Mouse (Mus musculus): ENCODE measurements around the gene Rgs7. TPM values are rescaled to one million over a fixed set of nuclear protein-coding genes. Genes with fewer than 3 reads are reported as not detected.

The Rgs7 gene
- polyA plus RNA-seq, 1 experiment from 2014 or later, result 0.59 TPM

- H3K27ac ChIP-seq (ENCODE audit: low read length), result no peak overlapping the region
- no peak overlapping the region for H3K4me3 ChIP-seq (ENCODE audit: low read length)
- no peak for ATAC-seq (ENCODE audit: low FRiP score, low TSS enrichment)
- no peaks in the 10 kb centered on the region for H3K4me1 ChIP-seq (ENCODE audit: insufficient read depth, low read length)
- no peak overlapping the region for H3K4me2 ChIP-seq (replicated peaks; ENCODE audit: low read depth, low read length)
- no peaks in the 10 kb centered on the region for H3K9me3 ChIP-seq (ENCODE audit: low read length)
- H3K27me3 ChIP-seq (ENCODE audit: insufficient read depth, low read length), result no peaks in the 10 kb centered on the region
- 81% methylated on average over 14 of the region's 14 CpGs for WGBS
- H3K9ac ChIP-seq (replicated peaks; ENCODE audit: low read length), result no peak overlapping the region
- H3K36me3 ChIP-seq (ENCODE audit: insufficient read depth, low read length), result no peaks in the 10 kb centered on the region
These were observed 58.6 kb downstream of the Rgs7 start for GRCm38 (mm10) chr1:175433622-175434204.

GRCm38 (mm10) chr1:175433128-175433527, 59.2 kb downstream of the Rgs7 start:
- no peak overlapping the region for H3K27ac ChIP-seq (ENCODE audit: low read length)
- no peaks in the 10 kb centered on the region for H3K36me3 ChIP-seq (ENCODE audit: insufficient read depth, low read length)
- no peak overlapping the region for H3K4me2 ChIP-seq (replicated peaks; ENCODE audit: low read depth, low read length)
- no peaks in the 10 kb centered on the region for H3K27me3 ChIP-seq (ENCODE audit: insufficient read depth, low read length)
- WGBS, result 77% methylated on average over 6 of the region's 6 CpGs
- H3K9me3 ChIP-seq (ENCODE audit: low read length), result no peaks in the 10 kb centered on the region
- H3K4me1 ChIP-seq (ENCODE audit: insufficient read depth, low read length), result no peaks in the 10 kb centered on the region
- H3K9ac ChIP-seq (replicated peaks; ENCODE audit: low read length), result no peak overlapping the region
- no peak overlapping the region for H3K4me3 ChIP-seq (ENCODE audit: low read length)
- ATAC-seq (ENCODE audit: low FRiP score, low TSS enrichment), result no peak

GRCm38 (mm10) chr1:175431356-175432053, 60.8 kb downstream of the Rgs7 start:
- H3K27ac ChIP-seq (ENCODE audit: low read length), result no peak overlapping the region
- no peak for ATAC-seq (ENCODE audit: low FRiP score, low TSS enrichment)

GRCm38 (mm10) chr1:175427112-175427511, 65.2 kb downstream of the Rgs7 start:
- no peaks in the 10 kb centered on the region for H3K4me1 ChIP-seq (ENCODE audit: insufficient read depth, low read length)
- no peaks in the 10 kb centered on the region for H3K36me3 ChIP-seq (ENCODE audit: insufficient read depth, low read length)
- no peak overlapping the region for H3K9ac ChIP-seq (replicated peaks; ENCODE audit: low read length)

More at GRCm38 (mm10) chr1:175431356-175432053, 60.8 kb downstream of the Rgs7 start:
- Histone ChIP-seq H3K4me3 (ENCODE audit: low read length) (no peak overlapping the region), H3K9ac (replicated peaks; ENCODE audit: low read length) (no peak overlapping the region), H3K36me3 (ENCODE audit: insufficient read depth, low read length) (no peaks in the 10 kb centered on the region), H3K27me3 (ENCODE audit: insufficient read depth, low read length) (no peaks in the 10 kb centered on the region), H3K9me3 (ENCODE audit: low read length) (no peaks in the 10 kb centered on the region), H3K4me2 (replicated peaks; ENCODE audit: low read depth, low read length) (no peak overlapping the region), H3K4me1 (ENCODE audit: insufficient read depth, low read length) (no peaks in the 10 kb centered on the region)
- 57% methylated on average over 4 of the region's 4 CpGs for WGBS

GRCm38 (mm10) chr1:175426393-175426792, 65.9 kb downstream of the Rgs7 start:
- no peak overlapping the region for H3K4me3 ChIP-seq (ENCODE audit: low read length)
- no peak overlapping the region for H3K4me2 ChIP-seq (replicated peaks; ENCODE audit: low read depth, low read length)
- H3K9me3 ChIP-seq (ENCODE audit: low read length), result no peaks in the 10 kb centered on the region
- no peak for ATAC-seq (ENCODE audit: low FRiP score, low TSS enrichment)
- H3K4me1 ChIP-seq (ENCODE audit: insufficient read depth, low read length), result no peaks in the 10 kb centered on the region
- no peaks in the 10 kb centered on the region for H3K36me3 ChIP-seq (ENCODE audit: insufficient read depth, low read length)
- no peak overlapping the region for H3K9ac ChIP-seq (replicated peaks; ENCODE audit: low read length)
- H3K27ac ChIP-seq (ENCODE audit: low read length), result no peak overlapping the region
- H3K27me3 ChIP-seq (ENCODE audit: insufficient read depth, low read length), result no peaks in the 10 kb centered on the region
- 87% methylated on average over 4 of the region's 4 CpGs for WGBS

More at GRCm38 (mm10) chr1:175427112-175427511, 65.2 kb downstream of the Rgs7 start:
- H3K4me3 ChIP-seq (ENCODE audit: low read length), result no peak overlapping the region
- H3K4me2 ChIP-seq (replicated peaks; ENCODE audit: low read depth, low read length), result no peak overlapping the region
- H3K9me3 ChIP-seq (ENCODE audit: low read length), result no peaks in the 10 kb centered on the region
- no peak overlapping the region for H3K27ac ChIP-seq (ENCODE audit: low read length)
- H3K27me3 ChIP-seq (ENCODE audit: insufficient read depth, low read length), result no peaks in the 10 kb centered on the region
- ATAC-seq (ENCODE audit: low FRiP score, low TSS enrichment), result no peak
- WGBS, result 74% methylated on average over 2 of the region's 2 CpGs

GRCm38 (mm10) chr1:175420883-175421282, 71.4 kb downstream of the Rgs7 start:
- WGBS, result 89% methylated on average over 4 of the region's 4 CpGs

GRCm38 (mm10) chr1:175415728-175416127, 76.6 kb downstream of the Rgs7 start:
- Histone ChIP-seq H3K9me3 (ENCODE audit: low read length) (no peaks in the 10 kb centered on the region), H3K27ac (ENCODE audit: low read length) (no peak overlapping the region), H3K4me1 (ENCODE audit: insufficient read depth, low read length) (no peaks in the 10 kb centered on the region), H3K27me3 (ENCODE audit: insufficient read depth, low read length) (no peaks in the 10 kb centered on the region), H3K9ac (replicated peaks; ENCODE audit: low read length) (no peak overlapping the region), H3K4me2 (replicated peaks; ENCODE audit: low read depth, low read length) (no peak overlapping the region), H3K36me3 (ENCODE audit: insufficient read depth, low read length) (no peaks in the 10 kb centered on the region), H3K4me3 (ENCODE audit: low read length) (no peak overlapping the region)
- WGBS, result 67% methylated on average over 9 of the region's 9 CpGs
- ATAC-seq (ENCODE audit: low FRiP score, low TSS enrichment), result no peak

More at GRCm38 (mm10) chr1:175420883-175421282, 71.4 kb downstream of the Rgs7 start:
- Histone ChIP-seq H3K9me3 (ENCODE audit: low read length) (no peaks in the 10 kb centered on the region), H3K4me1 (ENCODE audit: insufficient read depth, low read length) (no peaks in the 10 kb centered on the region), H3K27ac (ENCODE audit: low read length) (no peak overlapping the region), H3K4me3 (ENCODE audit: low read length) (no peak overlapping the region), H3K27me3 (ENCODE audit: insufficient read depth, low read length) (no peaks in the 10 kb centered on the region), H3K36me3 (ENCODE audit: insufficient read depth, low read length) (no peaks in the 10 kb centered on the region), H3K4me2 (replicated peaks; ENCODE audit: low read depth, low read length) (no peak overlapping the region), H3K9ac (replicated peaks; ENCODE audit: low read length) (no peak overlapping the region)
- ATAC-seq (ENCODE audit: low FRiP score, low TSS enrichment), result no peak

GRCm38 (mm10) chr1:175410399-175410798, 81.9 kb downstream of the Rgs7 start:
- Histone ChIP-seq H3K4me1 (ENCODE audit: insufficient read depth, low read length) (no peaks in the 10 kb centered on the region), H3K4me2 (replicated peaks; ENCODE audit: low read depth, low read length) (no peak overlapping the region), H3K27ac (ENCODE audit: low read length) (no peak overlapping the region), H3K36me3 (ENCODE audit: insufficient read depth, low read length) (no peaks in the 10 kb centered on the region), H3K9me3 (ENCODE audit: low read length) (no peaks in the 10 kb centered on the region), H3K4me3 (ENCODE audit: low read length) (no peak overlapping the region), H3K27me3 (ENCODE audit: insufficient read depth, low read length) (no peaks in the 10 kb centered on the region), H3K9ac (replicated peaks; ENCODE audit: low read length) (no peak overlapping the region)
- WGBS, result 30% methylated on average over 3 of the region's 3 CpGs
- ATAC-seq (ENCODE audit: low FRiP score, low TSS enrichment), result no peak

GRCm38 (mm10) chr1:175391894-175392293, 100.4 kb downstream of the Rgs7 start:
- Histone ChIP-seq H3K4me1 (ENCODE audit: insufficient read depth, low read length) (no peaks in the 10 kb centered on the region), H3K27me3 (ENCODE audit: insufficient read depth, low read length) (no peaks in the 10 kb centered on the region), H3K9ac (replicated peaks; ENCODE audit: low read length) (no peak overlapping the region), H3K4me2 (replicated peaks; ENCODE audit: low read depth, low read length) (no peak overlapping the region), H3K4me3 (ENCODE audit: low read length) (no peak overlapping the region), H3K27ac (ENCODE audit: low read length) (no peak overlapping the region), H3K36me3 (ENCODE audit: insufficient read depth, low read length) (no peaks in the 10 kb centered on the region), H3K9me3 (ENCODE audit: low read length) (no peaks in the 10 kb centered on the region)
- WGBS, result 82% methylated on average over 4 of the region's 4 CpGs
- no peak for ATAC-seq (ENCODE audit: low FRiP score, low TSS enrichment)

GRCm38 (mm10) chr1:175389250-175389649, 103.0 kb downstream of the Rgs7 start:
- no peak for ATAC-seq (ENCODE audit: low FRiP score, low TSS enrichment)
- H3K36me3 ChIP-seq (ENCODE audit: insufficient read depth, low read length), result no peaks in the 10 kb centered on the region
- no peak overlapping the region for H3K4me3 ChIP-seq (ENCODE audit: low read length)
- no peak overlapping the region for H3K27ac ChIP-seq (ENCODE audit: low read length)
- no peak overlapping the region for H3K9ac ChIP-seq (replicated peaks; ENCODE audit: low read length)
- no peaks in the 10 kb centered on the region for H3K4me1 ChIP-seq (ENCODE audit: insufficient read depth, low read length)
- no peak overlapping the region for H3K4me2 ChIP-seq (replicated peaks; ENCODE audit: low read depth, low read length)
- 78% methylated on average over 5 of the region's 5 CpGs for WGBS
- H3K27me3 ChIP-seq (ENCODE audit: insufficient read depth, low read length), result no peaks in the 10 kb centered on the region
- H3K9me3 ChIP-seq (ENCODE audit: low read length), result no peaks in the 10 kb centered on the region

All from kidney, embryonic 16.5 days (tissue).